Mouse (Mus musculus) neural tube, embryonic 15.5 days (tissue): ENCODE results near the gene Tnni2. TPM values are rescaled to one million over a fixed set of nuclear protein-coding genes. Genes with fewer than 3 reads are reported as not detected.
"Not testable (repeated sequence)": the region's sequence is repeated elsewhere in the genome, so short reads cannot be mapped to it uniquely, and the experiment has no call there.

Experiments used
- ATAC-seq: fragments of 200-750 bp; cut with Nextera tagmentation; 2 replicates; pipeline ENCODE4 v1.8.0; 2017; ENCODE audit warnings: mild to moderate bottlenecking, moderate TSS enrichment, moderate library complexity; ENCODE audit not compliant: low FRiP score
- H3K27ac ChIP-seq: fragments of 300-500 bp; sonication (generic); replicated peaks from 2 replicates; pipeline ENCODE4 v1.5.1; 2015; ENCODE audit warnings: mild to moderate bottlenecking, inconsistent platforms
- H3K27me3 ChIP-seq: fragments of 300-500 bp; sonication (generic); replicated peaks from 2 replicates; pipeline ENCODE4 v1.6.1; 2015; ENCODE audit warnings: inconsistent platforms
- H3K36me3 ChIP-seq: fragments of 300-500 bp; sonication (generic); 2 replicates; pipeline ENCODE4 v1.6.1; 2015; ENCODE audit warnings: inconsistent platforms
- H3K4me1 ChIP-seq: fragments of 300-500 bp; sonication (generic); 2 replicates; pipeline ENCODE4 v1.6.1; 2015; ENCODE audit warnings: inconsistent platforms
- H3K4me2 ChIP-seq: fragments of 300-500 bp; sonication (generic); 2 replicates; pipeline ENCODE4 v1.6.1; 2015; ENCODE audit warnings: inconsistent platforms, mild to moderate bottlenecking, moderate library complexity
- H3K4me3 ChIP-seq: fragments of 300-500 bp; sonication (generic); replicated peaks from 2 replicates; pipeline ENCODE4 v1.5.1; 2015; ENCODE audit warnings: mild to moderate bottlenecking, inconsistent platforms
- H3K9ac ChIP-seq: fragments of 300-500 bp; sonication (generic); replicated peaks from 2 replicates; pipeline ENCODE4 v1.6.1; 2015; ENCODE audit warnings: mild to moderate bottlenecking, inconsistent platforms
- H3K9me3 ChIP-seq: fragments of 300-500 bp; sonication (generic); replicated peaks from 2 replicates; pipeline ENCODE4 v1.6.1; 2016; ENCODE audit warnings: inconsistent platforms
- WGBS: fragments of 180-500 bp; shearing (Covaris S2); methylation state at CpG from one replicate; pipeline ENCODE4 v1.1.7; 2015; ENCODE audit warnings: mixed read lengths; 5-methylcytosine and 5-hydroxymethylcytosine counted together
- polyA plus RNA-seq: library from polyadenylated mRNA; unstranded; fragments of >200 nt; fragmentation: Nextera tagmentation; extraction: Ambion mirVana; gene quantifications from 2 replicates; pipeline ENCODE4 v1.2.1, GENCODE M21; 2015

The Tnni2 gene
- polyA plus RNA-seq = 16.4 and 24.8 TPM in 2 replicates

DNA sequence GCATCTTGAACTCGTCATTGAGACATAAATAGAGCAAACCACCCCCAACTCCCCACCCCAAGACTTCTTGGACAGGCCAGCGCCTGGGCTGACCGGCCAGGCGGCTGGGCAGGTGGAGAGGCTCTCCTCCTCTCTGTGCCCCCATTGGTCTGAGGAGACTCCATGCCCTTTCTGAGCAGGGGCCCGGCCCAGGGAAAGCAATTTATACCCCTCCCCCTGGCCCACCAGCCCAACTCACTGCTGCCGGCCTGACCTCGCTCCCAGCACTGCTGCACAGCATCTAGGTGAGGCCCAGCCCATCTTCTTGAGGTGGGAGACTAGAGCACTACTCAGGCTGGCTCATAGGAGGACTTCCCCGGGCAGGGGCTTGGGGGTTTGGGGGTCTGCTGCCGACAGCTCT lies at the start of gene Tnni2:
Gene Tnni2 (plus strand): TSS at position 224 of the 400 bp plus-strand sequence.
- Histone ChIP-seq H3K27ac (no peak within 1 kb of the TSS), H3K4me2 (no peak within 1 kb of the TSS), H3K36me3 (no peaks in the 10 kb centered on the region), H3K9ac (no peak within 1 kb of the TSS), H3K4me3 (no peak within 1 kb of the TSS), H3K27me3 (no peaks in the 10 kb centered on the region), H3K9me3 (no peaks in the 10 kb centered on the region), H3K4me1 (peaks cover 5% of the 10 kb centered on the region)
- no peak for ATAC-seq
- WGBS = 85% methylated on average over 9 of the region's 9 CpGs

DNA sequence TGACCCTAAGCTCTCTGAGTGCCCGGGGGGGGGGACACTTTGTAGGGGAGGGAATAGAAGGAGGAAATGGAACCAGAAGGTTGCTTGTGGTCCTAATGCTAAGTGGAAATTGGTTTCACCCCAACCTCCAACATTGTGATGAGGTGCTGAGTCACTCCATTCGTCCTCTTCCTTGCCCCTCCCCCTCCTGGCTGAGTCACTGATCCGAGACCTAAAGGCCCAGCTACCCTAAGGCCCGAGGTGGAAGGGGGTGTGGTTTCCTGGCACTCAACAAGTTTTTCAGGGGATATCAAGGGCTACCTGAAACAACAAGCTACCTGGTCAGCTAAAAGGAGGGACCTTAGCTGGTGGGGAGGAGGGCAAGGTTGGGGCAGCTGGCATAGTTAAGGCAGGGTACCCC lies 48.4 kb upstream of the Tnni2 start:
- Histone ChIP-seq H3K27ac (no peak overlapping the region), H3K4me2 (no peak overlapping the region), H3K4me1 (peaks cover 3% of the 10 kb centered on the region), H3K9me3 (no peaks in the 10 kb centered on the region), H3K36me3 (no peaks in the 10 kb centered on the region), H3K9ac (no peak overlapping the region), H3K4me3 (no peak overlapping the region), H3K27me3 (no peaks in the 10 kb centered on the region)
- ATAC-seq = no peak
- 41% methylated on average over 4 of the region's 4 CpGs for WGBS

DNA sequence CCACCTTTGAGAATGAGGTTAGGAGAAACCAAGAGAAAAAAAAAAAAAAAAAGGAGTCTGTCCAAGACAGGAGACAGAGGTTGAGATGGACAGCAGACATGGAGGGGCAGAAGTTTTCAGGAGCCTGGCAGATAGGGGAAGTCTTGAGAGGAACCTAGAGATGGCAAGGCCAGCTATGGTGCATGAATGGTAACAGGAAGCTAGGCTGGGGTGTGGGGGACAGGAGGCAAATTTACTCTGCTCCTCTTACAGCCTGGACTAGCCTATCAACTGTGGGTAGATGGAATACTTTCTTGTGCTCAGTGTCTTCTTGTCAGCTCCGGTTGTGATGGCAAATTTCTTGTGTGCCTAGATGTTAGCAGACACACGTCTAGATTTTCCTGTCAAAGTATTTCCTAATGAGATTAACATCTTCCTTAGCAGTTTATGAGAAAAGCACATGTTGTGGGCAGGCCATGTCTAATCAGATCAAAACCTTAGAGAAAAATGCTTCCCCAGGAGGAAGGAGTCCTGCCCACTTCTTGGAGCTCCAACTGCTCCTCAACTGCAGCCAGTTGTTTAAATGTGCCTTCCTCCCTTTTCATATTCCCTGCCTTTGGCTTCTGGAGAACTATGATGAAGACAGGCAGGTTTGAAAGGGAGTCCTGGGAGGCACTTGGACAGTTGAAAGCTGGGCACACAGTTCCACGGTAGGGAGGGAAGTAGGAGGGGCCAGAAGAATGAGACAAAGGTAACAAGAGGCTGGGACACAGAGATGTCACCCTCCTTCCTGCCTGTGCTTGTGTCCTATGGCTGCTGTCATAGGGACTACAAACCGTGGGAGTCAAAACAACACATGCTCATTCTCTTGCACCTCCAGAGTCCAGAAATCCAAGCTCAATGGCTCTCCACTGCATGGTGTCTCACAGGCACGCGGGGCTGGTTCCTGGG lies 47.1 kb upstream of the Tnni2 start:
- 75% methylated on average over 6 of the region's 6 CpGs for WGBS
- H3K9me3 ChIP-seq = no peaks in the 10 kb centered on the region
- H3K4me3 ChIP-seq = no peak overlapping the region
- no peak for ATAC-seq
- H3K9ac ChIP-seq = no peak overlapping the region
- no peak overlapping the region for H3K27ac ChIP-seq
- no peak overlapping the region for H3K4me2 ChIP-seq
- no peaks in the 10 kb centered on the region for H3K4me1 ChIP-seq
- H3K36me3 ChIP-seq = no peaks in the 10 kb centered on the region
- H3K27me3 ChIP-seq = no peaks in the 10 kb centered on the region

DNA sequence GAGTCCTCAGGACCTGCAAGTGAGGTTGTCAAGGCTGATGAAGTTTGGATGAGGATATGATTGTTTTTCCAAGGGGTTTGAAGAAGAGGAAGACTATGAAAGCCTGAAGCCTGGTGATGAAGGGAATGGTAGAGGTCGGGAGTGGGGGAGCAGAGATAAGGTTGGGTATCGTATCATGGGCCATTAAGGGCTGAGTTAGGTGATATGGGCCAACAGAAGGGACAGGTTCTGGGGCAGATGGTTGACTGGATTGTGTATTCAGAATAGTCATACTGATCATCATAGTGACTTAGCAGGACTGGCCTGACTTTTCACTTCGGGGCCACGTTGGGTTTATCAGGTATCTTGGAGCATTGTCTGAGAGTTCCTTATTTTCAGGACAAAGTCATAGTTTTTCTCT lies 46.1 kb upstream of the Tnni2 start:
- Histone ChIP-seq H3K27me3 (no peaks in the 10 kb centered on the region), H3K4me2 (no peak overlapping the region), H3K9me3 (no peaks in the 10 kb centered on the region), H3K4me3 (no peak overlapping the region), H3K36me3 (no peaks in the 10 kb centered on the region), H3K27ac (no peak overlapping the region), H3K4me1 (no peaks in the 10 kb centered on the region), H3K9ac (no peak overlapping the region)
- 84% methylated on average over 4 of the region's 4 CpGs for WGBS
- ATAC-seq = no peak

DNA sequence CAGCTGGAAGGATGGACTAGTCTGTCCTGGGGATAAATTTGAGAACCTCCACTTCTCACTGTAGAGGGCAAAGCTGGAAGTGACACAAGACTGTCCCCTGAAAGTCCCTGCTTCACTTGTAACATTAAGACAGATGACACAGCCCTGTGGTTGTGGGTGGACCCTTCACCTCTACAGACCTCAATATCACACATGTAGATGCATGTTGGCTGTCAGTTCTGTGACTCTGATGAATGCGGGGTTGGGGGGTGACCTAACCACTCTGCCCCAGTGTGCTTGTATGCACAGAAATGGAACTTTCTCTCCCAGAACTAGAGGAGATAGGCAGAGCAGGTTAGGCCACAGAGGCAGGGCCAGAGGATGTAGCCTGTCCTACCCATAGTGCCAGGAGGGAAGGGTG lies 45.0 kb upstream of the Tnni2 start:
- H3K27me3 ChIP-seq = no peaks in the 10 kb centered on the region

DNA sequence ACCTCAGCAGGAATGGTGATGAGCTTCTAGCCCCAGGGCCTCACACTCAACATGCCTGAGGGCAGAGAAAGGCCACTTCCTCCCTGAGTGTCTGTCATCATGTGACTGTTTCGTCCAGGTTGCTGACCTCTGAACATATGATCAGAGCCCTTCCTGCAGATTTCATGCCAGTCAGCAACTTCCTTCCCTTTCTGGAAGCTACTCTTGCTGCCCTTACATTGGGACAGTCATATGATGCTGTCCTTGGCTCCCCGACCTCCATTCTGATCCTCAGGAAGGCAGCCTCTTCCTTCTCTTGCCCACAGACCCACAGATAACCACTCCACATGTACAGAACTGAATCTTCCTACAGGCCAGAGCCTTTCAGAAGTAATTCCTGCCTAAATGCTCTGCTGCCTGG lies 43.6 kb upstream of the Tnni2 start:
- H3K27me3 ChIP-seq = no peaks in the 10 kb centered on the region
- H3K27ac ChIP-seq = no peak overlapping the region
- no peaks in the 10 kb centered on the region for H3K4me1 ChIP-seq
- no peak overlapping the region for H3K9ac ChIP-seq
- H3K36me3 ChIP-seq = no peaks in the 10 kb centered on the region
- H3K9me3 ChIP-seq = no peaks in the 10 kb centered on the region
- 74% methylated on average over 2 of the region's 2 CpGs for WGBS
- no peak for ATAC-seq
- no peak overlapping the region for H3K4me2 ChIP-seq
- no peak overlapping the region for H3K4me3 ChIP-seq

More for the DNA sequence above, 45.0 kb upstream of the Tnni2 start:
- ATAC-seq = no peak
- Histone ChIP-seq H3K27ac (no peak overlapping the region), H3K4me2 (no peak overlapping the region), H3K36me3 (no peaks in the 10 kb centered on the region), H3K9ac (no peak overlapping the region), H3K4me3 (no peak overlapping the region), H3K9me3 (no peaks in the 10 kb centered on the region), H3K4me1 (no peaks in the 10 kb centered on the region)
- 97% methylated on average over 1 of the region's 1 CpGs for WGBS

DNA sequence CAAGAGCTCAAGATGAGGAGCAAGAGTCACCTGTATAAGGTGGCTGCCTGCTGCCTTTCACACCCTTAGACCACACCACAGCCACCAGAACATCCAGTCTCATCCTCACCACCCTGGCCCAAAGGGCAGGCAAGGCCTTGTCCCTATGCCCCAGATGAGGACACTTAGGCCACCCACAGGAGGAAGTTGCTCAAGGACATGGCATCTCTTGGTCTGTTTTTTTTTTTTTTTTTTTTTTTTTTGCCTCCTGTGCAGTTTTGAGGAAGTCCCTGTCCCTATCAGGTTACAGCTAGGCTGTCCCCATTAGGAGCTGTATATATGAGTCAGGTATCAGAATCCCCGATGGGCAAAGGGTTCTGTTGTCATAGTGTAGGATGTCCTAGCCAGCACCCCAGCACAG lies 42.4 kb upstream of the Tnni2 start:
- H3K27me3 ChIP-seq = no peaks in the 10 kb centered on the region
- no peaks in the 10 kb centered on the region for H3K9me3 ChIP-seq
- no peak overlapping the region for H3K4me3 ChIP-seq
- H3K27ac ChIP-seq = no peak overlapping the region
- H3K4me1 ChIP-seq = no peaks in the 10 kb centered on the region
- no peaks in the 10 kb centered on the region for H3K36me3 ChIP-seq
- H3K9ac ChIP-seq = no peak overlapping the region
- 96% methylated on average over 1 of the region's 1 CpGs for WGBS
- ATAC-seq = no peak
- H3K4me2 ChIP-seq = no peak overlapping the region

DNA sequence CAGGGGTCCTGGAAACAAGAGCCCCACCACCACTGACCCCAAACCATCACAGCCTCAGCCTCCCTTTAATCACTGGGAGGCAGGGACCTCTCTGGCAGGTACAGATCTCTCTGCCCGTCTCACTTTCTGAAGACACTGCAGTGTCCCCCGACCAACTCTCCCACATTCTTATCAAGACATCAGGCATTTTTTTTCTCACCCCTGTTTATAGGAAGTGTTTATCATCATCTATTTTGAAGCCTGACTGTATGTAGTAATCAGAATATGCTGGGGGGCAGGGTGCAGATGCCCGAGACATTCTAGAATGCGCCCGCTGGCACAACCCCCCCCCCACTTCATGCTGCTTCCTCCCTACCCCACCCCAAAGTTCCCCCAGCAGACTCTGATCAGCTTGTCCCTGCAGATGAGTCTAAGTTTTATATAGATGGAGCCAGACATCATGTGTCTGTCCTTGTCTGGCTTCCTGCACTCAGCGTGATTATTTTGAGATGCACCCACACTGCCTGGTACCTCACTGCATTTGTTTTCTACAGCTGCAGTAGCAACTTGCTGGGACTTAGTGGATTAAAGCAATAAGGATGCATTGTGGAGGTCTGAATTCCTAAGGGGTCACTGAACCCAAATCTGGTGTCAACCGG lies 41.4 kb upstream of the Tnni2 start:
- Histone ChIP-seq H3K9ac (no peak overlapping the region), H3K4me2 (no peak overlapping the region), H3K4me3 (no peak overlapping the region), H3K9me3 (no peaks in the 10 kb centered on the region), H3K27ac (no peak overlapping the region), H3K27me3 (no peaks in the 10 kb centered on the region), H3K4me1 (no peaks in the 10 kb centered on the region), H3K36me3 (no peaks in the 10 kb centered on the region)
- no peak for ATAC-seq
- WGBS = 82% methylated on average over 7 of the region's 7 CpGs

DNA sequence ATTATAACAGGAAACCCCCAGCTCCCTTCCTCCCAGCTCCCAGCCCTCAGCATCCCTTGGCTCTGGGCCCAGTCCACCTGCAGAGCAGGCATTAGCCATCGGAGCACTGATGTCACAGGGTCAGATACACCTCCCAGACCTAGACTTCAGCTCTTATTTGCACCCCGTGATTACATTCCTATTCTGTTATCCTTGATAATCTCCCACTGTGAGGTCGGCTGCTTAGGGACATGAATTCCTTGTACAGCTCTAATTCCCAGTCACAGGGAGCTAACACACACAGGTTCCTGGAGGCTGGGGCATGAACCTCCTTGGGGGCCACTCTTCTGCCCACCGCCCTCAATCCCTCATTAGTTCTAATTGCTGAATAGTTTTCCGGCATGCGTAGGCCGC lies 40.9 kb upstream of the Tnni2 start:
- Histone ChIP-seq H3K9ac (no peak overlapping the region), H3K36me3 (no peaks in the 10 kb centered on the region), H3K4me1 (no peaks in the 10 kb centered on the region), H3K27me3 (no peaks in the 10 kb centered on the region), H3K4me2 (no peak overlapping the region), H3K9me3 (no peaks in the 10 kb centered on the region), H3K27ac (no peak overlapping the region), H3K4me3 (no peak overlapping the region)
- WGBS = 48% methylated on average over 7 of the region's 7 CpGs
- ATAC-seq = no peak

DNA sequence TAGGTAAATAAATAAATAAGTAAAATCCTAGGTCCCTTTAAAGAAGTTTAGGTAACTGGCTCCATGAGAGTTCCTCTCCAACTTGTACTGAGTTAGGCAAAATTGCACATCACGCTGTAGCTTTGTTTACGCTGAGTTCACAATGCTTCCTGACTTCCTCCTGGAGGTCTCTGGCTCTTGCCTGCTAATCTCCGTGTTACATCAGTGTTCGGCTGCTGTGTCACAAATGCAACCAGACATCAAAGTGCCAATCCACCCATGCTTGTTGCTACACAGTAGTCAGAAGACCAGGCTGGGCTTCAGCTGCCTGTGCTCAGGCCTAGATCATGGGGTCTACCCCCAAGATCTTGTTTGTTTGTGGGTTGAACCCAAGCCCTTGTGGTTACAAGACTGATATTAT lies 38.0 kb upstream of the Tnni2 start:
- no peak for ATAC-seq
- no peaks in the 10 kb centered on the region for H3K9me3 ChIP-seq
- H3K4me2 ChIP-seq = no peak overlapping the region
- H3K4me3 ChIP-seq = no peak overlapping the region
- no peak overlapping the region for H3K27ac ChIP-seq
- no peaks in the 10 kb centered on the region for H3K27me3 ChIP-seq
- WGBS = 85% methylated on average over 4 of the region's 4 CpGs
- H3K4me1 ChIP-seq = no peaks in the 10 kb centered on the region
- no peaks in the 10 kb centered on the region for H3K36me3 ChIP-seq
- no peak overlapping the region for H3K9ac ChIP-seq

DNA sequence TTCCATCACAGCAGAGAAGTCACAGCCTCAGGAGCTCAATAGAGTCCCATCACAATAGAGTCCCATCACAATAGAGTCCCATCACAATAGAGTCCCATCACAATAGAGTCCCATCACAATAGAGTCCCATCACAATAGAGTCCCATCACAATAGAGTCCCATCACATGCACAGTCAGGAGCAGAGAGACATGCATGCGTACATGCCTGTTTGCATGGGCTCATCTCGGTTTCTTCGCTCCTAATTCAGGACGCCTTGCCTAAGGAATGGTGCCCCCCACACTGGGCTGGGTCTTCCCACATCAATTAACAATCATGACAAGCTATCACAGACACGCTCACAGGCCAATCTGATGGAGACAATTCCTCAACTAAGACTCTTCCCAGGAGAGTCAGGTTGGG lies 36.5 kb upstream of the Tnni2 start:
- H3K9ac ChIP-seq, H3K27ac ChIP-seq, ATAC-seq, H3K4me3 ChIP-seq, H3K4me2 ChIP-seq, H3K27me3 ChIP-seq, H3K36me3 ChIP-seq, H3K4me1 ChIP-seq, H3K9me3 ChIP-seq: not testable (repeated sequence)
- 91% methylated on average over 5 of the region's 5 CpGs for WGBS

DNA sequence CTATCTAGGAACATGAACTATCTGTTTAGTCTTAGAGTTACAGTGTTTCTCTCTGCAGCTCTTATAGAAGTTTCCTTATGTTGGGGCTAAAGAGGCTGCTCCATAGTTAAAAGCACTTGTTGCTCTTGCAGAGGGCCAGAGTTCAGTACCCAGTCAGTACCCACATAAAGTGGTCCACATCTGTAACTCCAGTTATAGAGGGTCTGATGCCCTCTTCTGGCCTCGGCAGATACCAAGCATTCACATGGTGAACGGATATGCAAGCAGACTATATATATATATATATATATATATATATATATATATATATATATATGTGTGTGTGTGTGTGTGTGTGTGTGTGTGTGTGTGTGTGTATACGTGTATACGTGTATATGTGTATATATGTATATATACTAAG lies 33.7 kb upstream of the Tnni2 start:
- no peak overlapping the region for H3K9ac ChIP-seq
- no peaks in the 10 kb centered on the region for H3K36me3 ChIP-seq
- 82% methylated on average over 4 of the region's 4 CpGs for WGBS
- H3K4me1 ChIP-seq = no peaks in the 10 kb centered on the region
- no peaks in the 10 kb centered on the region for H3K27me3 ChIP-seq
- H3K27ac ChIP-seq = no peak overlapping the region
- ATAC-seq = no peak
- H3K4me3 ChIP-seq = no peak overlapping the region
- H3K4me2 ChIP-seq = no peak overlapping the region
- no peaks in the 10 kb centered on the region for H3K9me3 ChIP-seq
